Mouse (Mus musculus): ENCODE measurements around the gene Plk1.
A peak's percentile ranks its signal among the peaks of the same experiment; 100 is the strongest.

The Plk1 gene

GRCm38 (mm10) chr7:122158915-122159902, at the start of gene Plk1:
Plk1 (plus strand) TSS chr7:122159439.
- peak; percentile 94 for DNase-seq (ENCODE audit: low spot score)

- no peak for DNase-seq (ENCODE audit: low spot score)
Measured at GRCm38 (mm10) chr7:122123518-122123917, 35.7 kb upstream of the Plk1 start.

GRCm38 (mm10) chr7:122125636-122126035, 33.6 kb upstream of the Plk1 start:
- no peak for DNase-seq (ENCODE audit: low spot score)

- no peak for DNase-seq (ENCODE audit: low spot score)
Measured at GRCm38 (mm10) chr7:122126946-122127345, 32.3 kb upstream of the Plk1 start.

- no peak for DNase-seq (ENCODE audit: low spot score)
Measured at GRCm38 (mm10) chr7:122131834-122132233, 27.4 kb upstream of the Plk1 start.

GRCm38 (mm10) chr7:122132497-122133337, 26.5 kb upstream of the Plk1 start, which contains the start of the genes Palb2 and Dctn5:
Palb2 (minus strand) TSS chr7:122132985.
Dctn5 (plus strand) TSS chr7:122133041.
- DNase-seq (ENCODE audit: low spot score) = peak; percentile 99

- no peak for DNase-seq (ENCODE audit: low spot score)
Measured at GRCm38 (mm10) chr7:122133338-122133625, 26.0 kb upstream of the Plk1 start.

GRCm38 (mm10) chr7:122135070-122135469, 24.2 kb upstream of the Plk1 start:
- peak; percentile 19 for DNase-seq (ENCODE audit: low spot score)

- DNase-seq (ENCODE audit: low spot score) = no peak
Measured at GRCm38 (mm10) chr7:122137071-122137470, 22.2 kb upstream of the Plk1 start.

GRCm38 (mm10) chr7:122138190-122138589, 21.0 kb upstream of the Plk1 start:
- no peak for DNase-seq (ENCODE audit: low spot score)

GRCm38 (mm10) chr7:122140991-122141390, 18.2 kb upstream of the Plk1 start:
- no peak for DNase-seq (ENCODE audit: low spot score)

GRCm38 (mm10) chr7:122152473-122152872, 6.8 kb upstream of the Plk1 start:
- no peak for DNase-seq (ENCODE audit: low spot score)

- DNase-seq (ENCODE audit: low spot score) = no peak
Measured at GRCm38 (mm10) chr7:122158488-122158887, 751 bp upstream of the Plk1 start.

GRCm38 (mm10) chr7:122160037-122160436, 798 bp downstream of the Plk1 start:
- DNase-seq (ENCODE audit: low spot score) = peak; percentile 24

- DNase-seq (ENCODE audit: low spot score) = no peak
Measured at GRCm38 (mm10) chr7:122163766-122164165, 4.5 kb downstream of the Plk1 start.

GRCm38 (mm10) chr7:122167203-122167602, 8.0 kb downstream of the Plk1 start:
- DNase-seq (ENCODE audit: low spot score) = no peak

- no peak for DNase-seq (ENCODE audit: low spot score)
Measured at GRCm38 (mm10) chr7:122170705-122171104, 11.5 kb downstream of the Plk1 start.

- DNase-seq (ENCODE audit: low spot score) = no peak
Measured at GRCm38 (mm10) chr7:122171613-122172012, 12.4 kb downstream of the Plk1 start.

GRCm38 (mm10) chr7:122180720-122181119, 21.5 kb downstream of the Plk1 start:
- DNase-seq (ENCODE audit: low spot score) = no peak

- no peak for DNase-seq (ENCODE audit: low spot score)
Measured at GRCm38 (mm10) chr7:122184569-122184968, 25.3 kb downstream of the Plk1 start.

- DNase-seq (ENCODE audit: low spot score) = no peak
Measured at GRCm38 (mm10) chr7:122186043-122186442, 26.8 kb downstream of the Plk1 start, which contains the start of gene Ern2. Ern2 (minus strand) TSS chr7:122186207.

- DNase-seq (ENCODE audit: low spot score) = peak; percentile 79
Measured at GRCm38 (mm10) chr7:122189484-122189883, 30.2 kb downstream of the Plk1 start.

GRCm38 (mm10) chr7:122191097-122191496, 31.9 kb downstream of the Plk1 start:
- no peak for DNase-seq (ENCODE audit: low spot score)

Measured in embryo, embryonic 10 days (tissue).